Mouse (Mus musculus) stomach, postnatal 0 days (tissue): Measurements from ENCODE around the gene Rpl7l1.

Experiments
- CTCF ChIP-seq: IDR thresholded peaks from 2 replicates; pipeline ENCODE4 v1.5.1; 2016; ENCODE audit warnings: antibody characterized with exemption, low read depth, mild to moderate bottlenecking, moderate library complexity
- EP300 ChIP-seq: optimal IDR thresholded peaks from 2 replicates; pipeline ENCODE3; 2016; ENCODE audit warnings: antibody characterized with exemption

DNA sequence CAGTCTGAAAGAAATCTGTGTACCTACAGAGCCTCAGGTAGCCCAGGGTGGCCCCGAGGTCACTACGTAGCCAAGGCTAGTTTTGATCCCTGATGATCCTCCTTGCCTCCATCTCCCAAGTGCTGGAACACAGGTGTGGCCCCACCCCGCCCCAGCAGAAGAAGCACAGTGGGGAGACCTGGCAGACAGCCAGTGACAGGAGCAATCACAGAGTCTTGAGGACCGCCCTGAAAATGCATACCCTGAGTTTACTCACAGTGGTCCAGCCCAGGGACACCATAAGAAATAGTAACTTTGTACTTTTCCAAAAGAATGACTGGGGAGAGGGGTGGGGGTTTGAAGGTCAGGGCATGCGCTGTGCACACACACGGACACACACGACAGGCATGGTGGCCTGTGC lies 38.2 kb upstream of the Rpl7l1 start:
- no peak for TF ChIP-seq CTCF
- TF ChIP-seq EP300, result no peak
